Mouse (Mus musculus) left cerebral cortex, postnatal 10 days (tissue): Measurements from ENCODE around the gene Mr1. TPM values are rescaled to one million over a fixed set of nuclear protein-coding genes. Genes with fewer than 3 reads are reported as not detected.

ENCODE experiments used
- DNase-seq, 2 experiments: peaks; one replicate each; pipeline ENCODE4 v3.0.0; 2021 to 2022; ENCODE audit warnings: low spot score in 2 of 2, mixed read lengths in 1 of 2; ENCODE audit errors: extremely low spot score in 1 of 2
- intact Hi-C: fragments of 180-260 bp; cut with DNase I; formaldehyde crosslinking; loops from one replicate; pipeline ENCODE4 v1.15.1; 2025
- total RNA-seq, 2 experiments: library from RNA; stranded (reverse); gene quantifications; 2 replicates each; pipeline ENCODE4 v1.2.3; 2021

The Mr1 gene
- total RNA-seq, 2 experiments from 2014 or later = 1.8 to 2.4 TPM

GRCm38 (mm10) chr1:155140076-155140475 is 6.5 kb downstream of the Mr1 start:
- DNase-seq = peak in 1 of 2 experiments; percentile 58
- intact Hi-C loops = no loop called here

GRCm38 (mm10) chr1:155138795-155139194 is 7.8 kb downstream of the Mr1 start:
- intact Hi-C loops = no loop called here
- DNase-seq = no peak

GRCm38 (mm10) chr1:155134866-155135265 is 11.7 kb downstream of the Mr1 start:
- intact Hi-C loops = no loop called here
- no peak for DNase-seq

GRCm38 (mm10) chr1:155127429-155127934 is 19.1 kb downstream of the Mr1 start:
- intact Hi-C loops = no loop called here
- DNase-seq = no peak

- intact Hi-C loops = no loop called here
- no peak for DNase-seq
These were observed 19.9 kb downstream of the Mr1 start for GRCm38 (mm10) chr1:155126716-155127115.

- no peak for DNase-seq
- intact Hi-C loops = no loop called here
These were observed 22.2 kb downstream of the Mr1 start for GRCm38 (mm10) chr1:155124397-155124796.

GRCm38 (mm10) chr1:155121977-155122939 is 24.4 kb downstream of the Mr1 start:
- peak; percentile 41 to 57 for DNase-seq
- intact Hi-C loops = no loop called here

GRCm38 (mm10) chr1:155119719-155120118 is 26.9 kb downstream of the Mr1 start:
- intact Hi-C loops = no loop called here
- DNase-seq = no peak

- DNase-seq = no peak
- intact Hi-C loops = no loop called here
These were observed 32.7 kb downstream of the Mr1 start for GRCm38 (mm10) chr1:155113946-155114345.

- intact Hi-C loops = no loop called here
- no peak for DNase-seq
These were observed 33.7 kb downstream of the Mr1 start for GRCm38 (mm10) chr1:155112875-155113274.

- no peak for DNase-seq
- intact Hi-C loops = no loop called here
These were observed 34.5 kb downstream of the Mr1 start for GRCm38 (mm10) chr1:155112118-155112517.

GRCm38 (mm10) chr1:155111491-155111890 is 35.1 kb downstream of the Mr1 start:
- no peak for DNase-seq
- intact Hi-C loops = no loop called here

- intact Hi-C loops = no loop called here
- DNase-seq = no peak
These were observed 36.9 kb downstream of the Mr1 start for GRCm38 (mm10) chr1:155109387-155110350.

- intact Hi-C loops = no loop called here
- no peak for DNase-seq
These were observed 38.2 kb downstream of the Mr1 start for GRCm38 (mm10) chr1:155108412-155108811.

- no peak for DNase-seq
- intact Hi-C loops = no loop called here
These were observed 38.8 kb downstream of the Mr1 start for GRCm38 (mm10) chr1:155107843-155108242.

GRCm38 (mm10) chr1:155106310-155106709 is 40.3 kb downstream of the Mr1 start:
- no peak for DNase-seq
- intact Hi-C loops = no loop called here

- DNase-seq = no peak
- intact Hi-C loops = no loop called here
These were observed 42.6 kb downstream of the Mr1 start for GRCm38 (mm10) chr1:155103991-155104390.

- intact Hi-C loops = no loop called here
These were observed 44.0 kb downstream of the Mr1 start for GRCm38 (mm10) chr1:155102631-155103030.

GRCm38 (mm10) chr1:155099280-155099848 is 47.2 kb downstream of the Mr1 start, which contains the start of gene Ier5:
Ier5 (minus strand) TSS chr1:155099636.
- peak; percentile 97 for DNase-seq

More at GRCm38 (mm10) chr1:155102631-155103030, 44.0 kb downstream of the Mr1 start:
- DNase-seq = no peak

More at GRCm38 (mm10) chr1:155099280-155099848, 47.2 kb downstream of the Mr1 start, which contains the start of gene Ier5:
- intact Hi-C loops = loop anchor here (5.0 kb wide), 1 partner anchor 113 kb away; no protein-coding TSS in a partner anchor
